Mouse (Mus musculus) forebrain, embryonic 16.5 days (tissue): ENCODE results near the gene Mettl1. TPM values are rescaled to one million over a fixed set of nuclear protein-coding genes. Genes with fewer than 3 reads are reported as not detected.

Experiments used
- ATAC-seq: fragments of 200-750 bp; cut with Nextera tagmentation; 2 replicates; pipeline ENCODE4 v1.8.0; 2017; ENCODE audit warnings: mild to moderate bottlenecking, moderate library complexity
- H3K27ac ChIP-seq: fragments of 300-500 bp; sonication (generic); 2 replicates; pipeline ENCODE4 v1.5.1; 2014; ENCODE audit warnings: low read length, control low read depth
- H3K27me3 ChIP-seq: fragments of 300-500 bp; sonication (generic); replicated peaks from 2 replicates; pipeline ENCODE4 v1.6.1; 2014; ENCODE audit warnings: low read length; ENCODE audit not compliant: control insufficient read depth, insufficient read depth
- H3K36me3 ChIP-seq: fragments of 300-500 bp; sonication (generic); 2 replicates; pipeline ENCODE4 v1.6.1; 2014; ENCODE audit not compliant: control insufficient read depth, insufficient read depth
- H3K4me1 ChIP-seq: fragments of 300-500 bp; sonication (generic); replicated peaks from 2 replicates; pipeline ENCODE4 v1.6.1; 2014; ENCODE audit warnings: low read length; ENCODE audit not compliant: control insufficient read depth, insufficient read depth
- H3K4me2 ChIP-seq: fragments of 300-500 bp; sonication (generic); 2 replicates; pipeline ENCODE4 v1.6.1; 2014; ENCODE audit warnings: mild to moderate bottlenecking, low read length, control low read depth
- H3K4me3 ChIP-seq: fragments of 300-500 bp; sonication (generic); replicated peaks from 2 replicates; pipeline ENCODE4 v1.5.1; 2014; ENCODE audit warnings: mild to moderate bottlenecking, low read length, control low read depth
- H3K9ac ChIP-seq: fragments of 300-500 bp; sonication (generic); replicated peaks from 2 replicates; pipeline ENCODE4 v1.6.1; 2014; ENCODE audit warnings: low read depth, low read length, control low read depth
- H3K9me3 ChIP-seq: fragments of 300-500 bp; sonication (generic); 2 replicates; pipeline ENCODE4 v1.6.1; 2016; ENCODE audit warnings: low read length; ENCODE audit not compliant: control insufficient read depth
- WGBS: fragments of 180-500 bp; shearing (Covaris S2); extraction: QIAGEN DNeasy Blood & Tissue Kit; methylation state at CpG from one replicate; pipeline ENCODE4 v1.1.7; 2014; 5-methylcytosine and 5-hydroxymethylcytosine counted together
- polyA plus RNA-seq: library from polyadenylated mRNA; unstranded; fragments of >200 nt; fragmentation: Nextera tagmentation; extraction: Ambion mirVana; gene quantifications from 2 replicates; pipeline ENCODE4 v1.2.1, GENCODE M21; 2015

Gene Mettl1
- polyA plus RNA-seq, 1 experiment from 2014 or later, result 23.0 TPM

GRCm38 (mm10) chr10:127041774-127042338 is 642 bp downstream of the Mettl1 start:
- peaks cover 12% of the 10 kb centered on the region for H3K4me1 ChIP-seq
- peak overlapping the region; percentile 64 for H3K4me3 ChIP-seq
- no peak overlapping the region for H3K27ac ChIP-seq
- peak; percentile 88 for ATAC-seq
- H3K4me2 ChIP-seq, result peak overlapping the region; percentile 97
- WGBS, result under 1% methylated on average over 44 of the region's 44 CpGs
- H3K27me3 ChIP-seq, result 0 out of 2 replicates have a peak, but pooled peaks cover 2% of the 10 kb centered on the region
- H3K36me3 ChIP-seq, result no peaks in the 10 kb centered on the region
- no peaks in the 10 kb centered on the region for H3K9me3 ChIP-seq
- peak overlapping the region; percentile 71 for H3K9ac ChIP-seq

- Histone ChIP-seq H3K9me3 (no peaks in the 10 kb centered on the region), H3K27me3 (peaks cover 5% of the 10 kb centered on the region; the same call in 1 of the 2 replicates), H3K4me1 (peaks cover 12% of the 10 kb centered on the region), H3K4me2 (peak overlapping the region; percentile 97), H3K36me3 (no peaks in the 10 kb centered on the region), H3K4me3 (peak overlapping the region; percentile 64), H3K27ac (no peak overlapping the region), H3K9ac (peak overlapping the region; percentile 71; the same call in 1 of the 2 replicates)
- ATAC-seq, result no peak
- WGBS, result 19% methylated on average over 5 of the region's 5 CpGs
Observed at GRCm38 (mm10) chr10:127042468-127043115, 1.4 kb downstream of the Mettl1 start.

- no peak overlapping the region for H3K4me2 ChIP-seq
- no peak overlapping the region for H3K9ac ChIP-seq
- no peaks in the 10 kb centered on the region for H3K36me3 ChIP-seq
- H3K4me3 ChIP-seq, result no peak overlapping the region
- H3K27me3 ChIP-seq, result peaks cover 11% of the 10 kb centered on the region; the same call in 1 of the 2 replicates
- ATAC-seq, result no peak
- no peaks in the 10 kb centered on the region for H3K9me3 ChIP-seq
- peaks cover 12% of the 10 kb centered on the region for H3K4me1 ChIP-seq
- 88% methylated on average over 6 of the region's 6 CpGs for WGBS
- H3K27ac ChIP-seq, result no peak overlapping the region
Observed at GRCm38 (mm10) chr10:127043187-127043586, 2.0 kb downstream of the Mettl1 start.

- H3K27me3 ChIP-seq, result peaks cover 38% of the 10 kb centered on the region
Observed at GRCm38 (mm10) chr10:127047954-127048353, 6.7 kb downstream of the Mettl1 start, which contains the start of gene Cyp27b1. Gene Cyp27b1 (plus strand): TSS chr10:127048250.

GRCm38 (mm10) chr10:127048608-127049394 is 7.6 kb downstream of the Mettl1 start:
- H3K4me3 ChIP-seq, result no peak overlapping the region

More at GRCm38 (mm10) chr10:127047954-127048353, 6.7 kb downstream of the Mettl1 start, which contains the start of gene Cyp27b1:
- H3K9me3 ChIP-seq, result no peaks in the 10 kb centered on the region
- no peak for ATAC-seq
- no peak within 1 kb of the TSS for H3K9ac ChIP-seq
- H3K4me1 ChIP-seq, result peaks cover 4% of the 10 kb centered on the region; the same call in 1 of the 2 replicates
- no peak within 1 kb of the TSS for H3K4me3 ChIP-seq
- no peak within 1 kb of the TSS for H3K4me2 ChIP-seq
- no peaks in the 10 kb centered on the region for H3K36me3 ChIP-seq
- H3K27ac ChIP-seq, result no peak within 1 kb of the TSS
- 17% methylated on average over 5 of the region's 5 CpGs for WGBS

GRCm38 (mm10) chr10:127049395-127050118 is 8.3 kb downstream of the Mettl1 start:
- peaks cover 38% of the 10 kb centered on the region for H3K27me3 ChIP-seq
- H3K9me3 ChIP-seq, result no peaks in the 10 kb centered on the region
- H3K27ac ChIP-seq, result no peak overlapping the region
- no peak overlapping the region for H3K9ac ChIP-seq
- 0 out of 2 replicates have a peak, but pooled peaks cover 2% of the 10 kb centered on the region for H3K36me3 ChIP-seq
- H3K4me1 ChIP-seq, result 0 out of 2 replicates have a peak, but pooled peaks cover 4% of the 10 kb centered on the region
- 3% methylated on average over 29 of the region's 29 CpGs for WGBS
- no peak for ATAC-seq
- no peak overlapping the region for H3K4me2 ChIP-seq
- no peak overlapping the region for H3K4me3 ChIP-seq

More at GRCm38 (mm10) chr10:127048608-127049394, 7.6 kb downstream of the Mettl1 start:
- no peaks in the 10 kb centered on the region for H3K9me3 ChIP-seq
- H3K27ac ChIP-seq, result no peak overlapping the region
- H3K27me3 ChIP-seq, result peaks cover 38% of the 10 kb centered on the region
- no peaks in the 10 kb centered on the region for H3K36me3 ChIP-seq
- no peak overlapping the region for H3K4me2 ChIP-seq
- ATAC-seq, result no peak
- WGBS, result 5% methylated on average over 35 of the region's 35 CpGs
- H3K4me1 ChIP-seq, result 0 out of 2 replicates have a peak, but pooled peaks cover 4% of the 10 kb centered on the region
- no peak overlapping the region for H3K9ac ChIP-seq

- Histone ChIP-seq H3K9ac (no peak overlapping the region), H3K27ac (no peak overlapping the region), H3K4me1 (0 out of 2 replicates have a peak, but pooled peaks cover 6% of the 10 kb centered on the region), H3K4me3 (no peak overlapping the region), H3K4me2 (no peak overlapping the region), H3K36me3 (peaks cover 6% of the 10 kb centered on the region), H3K27me3 (peaks cover 38% of the 10 kb centered on the region), H3K9me3 (no peaks in the 10 kb centered on the region)
- ATAC-seq, result no peak
- WGBS, result 15% methylated on average over 10 of the region's 10 CpGs
Observed at GRCm38 (mm10) chr10:127050119-127050474, 8.9 kb downstream of the Mettl1 start.

GRCm38 (mm10) chr10:127054646-127055045 is 13.4 kb downstream of the Mettl1 start:
- Histone ChIP-seq H3K27me3 (peaks cover 17% of the 10 kb centered on the region), H3K36me3 (peaks cover 14% of the 10 kb centered on the region), H3K4me3 (no peak overlapping the region), H3K4me1 (peaks cover 23% of the 10 kb centered on the region), H3K9me3 (no peaks in the 10 kb centered on the region), H3K27ac (no peak overlapping the region), H3K4me2 (no peak overlapping the region), H3K9ac (no peak overlapping the region)
- no peak for ATAC-seq
- 75% methylated on average over 4 of the region's 4 CpGs for WGBS
